Mouse (Mus musculus) left cerebral cortex, adult 9 months (tissue): ENCODE results near the gene Pramef6.
"Not testable (repeated sequence)": the region's sequence is repeated elsewhere in the genome, so short reads cannot be mapped to it uniquely, and the experiment has no call there.

ENCODE experiments used
- DNase-seq, 2 experiments: peaks; one replicate each; pipeline ENCODE4 v3.0.0; 2022; ENCODE audit warnings: low spot score in 2 of 2

Pramef6 gene

GRCm38 (mm10) chr4:143900280-143900679, at the start of gene Pramef6:
Gene Pramef6 (minus strand): TSS chr4:143900380.
- not testable (repeated sequence) for DNase-seq

DNA sequence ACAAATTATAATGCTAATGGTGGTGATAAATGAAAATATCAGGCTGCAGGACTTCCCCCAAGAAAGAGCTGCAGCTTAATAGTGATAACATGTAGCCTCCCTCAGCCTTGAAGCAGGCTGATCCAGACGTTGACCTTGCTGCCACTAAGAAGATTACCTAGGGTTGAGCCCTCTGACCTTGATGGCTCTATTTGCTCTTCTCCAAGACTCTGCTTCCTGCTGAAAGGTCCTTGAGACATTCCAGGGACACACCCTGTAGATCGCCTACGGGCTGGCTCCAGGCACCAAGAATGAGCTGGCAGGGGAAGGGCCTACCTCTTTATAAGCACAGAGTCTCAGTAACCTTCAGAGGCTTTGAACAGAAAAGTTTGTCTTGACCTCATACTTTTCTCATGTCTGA, 5.8 kb downstream of the Pramef6 start:
- not testable (repeated sequence) for DNase-seq

DNA sequence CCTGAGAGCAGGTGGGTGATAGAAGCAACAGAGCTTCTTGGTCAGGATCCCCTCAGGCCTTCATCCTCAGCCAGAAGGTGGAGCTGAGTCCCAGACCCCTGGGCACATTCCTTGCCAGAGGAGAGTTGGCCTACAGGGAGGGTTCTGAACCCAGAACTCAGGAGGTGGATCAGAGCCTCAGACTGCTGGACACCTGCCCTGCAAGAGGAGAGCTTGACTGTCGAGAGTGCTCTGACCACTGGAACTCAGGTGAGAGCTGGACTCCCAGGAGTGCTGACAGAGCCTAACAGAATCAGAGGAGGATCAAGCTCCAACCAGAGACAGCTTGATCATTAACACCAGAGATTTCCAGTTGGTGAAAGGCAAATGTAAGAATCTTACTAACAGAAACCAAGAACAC, 17.8 kb downstream of the Pramef6 start:
- DNase-seq = not testable (repeated sequence)

- DNase-seq = not testable (repeated sequence)
Measured at GRCm38 (mm10) chr4:143846197-143846596, 54.0 kb downstream of the Pramef6 start, which contains the start of gene Gm13103. Gene Gm13103 (plus strand): TSS chr4:143846497.
